Mouse (Mus musculus) limb, embryonic 12.5 days (tissue): ENCODE measurements around the gene Myh9. TPM values are rescaled to one million over a fixed set of nuclear protein-coding genes. Genes with fewer than 3 reads are reported as not detected.

ENCODE experiments used
- ATAC-seq: fragments of 200-750 bp; cut with Nextera tagmentation; 2 replicates; pipeline ENCODE4 v1.8.0; 2017; ENCODE audit warnings: low read depth, moderate TSS enrichment; ENCODE audit not compliant: insufficient number of reproducible peaks, insufficient read depth, low FRiP score, low TSS enrichment
- H3K27ac ChIP-seq: fragments of 300-500 bp; sonication (generic); 2 replicates; pipeline ENCODE4 v1.5.1; 2016; ENCODE audit warnings: mild to moderate bottlenecking, moderate library complexity
- H3K27me3 ChIP-seq: fragments of 300-500 bp; sonication (generic); 2 replicates; pipeline ENCODE4 v1.6.1; 2016; ENCODE audit warnings: mild to moderate bottlenecking, moderate library complexity
- H3K36me3 ChIP-seq: fragments of 300-500 bp; sonication (generic); 2 replicates; pipeline ENCODE4 v1.6.1; 2016; ENCODE audit warnings: mild to moderate bottlenecking, moderate library complexity
- H3K4me1 ChIP-seq: fragments of 300-500 bp; sonication (generic); replicated peaks from 2 replicates; pipeline ENCODE4 v1.6.1; 2016
- H3K4me2 ChIP-seq: fragments of 300-500 bp; sonication (generic); 2 replicates; pipeline ENCODE4 v1.6.1; 2016; ENCODE audit warnings: mild to moderate bottlenecking, moderate library complexity
- H3K4me3 ChIP-seq: fragments of 300-500 bp; sonication (generic); replicated peaks from 2 replicates; pipeline ENCODE4 v1.5.1; 2016; ENCODE audit warnings: mild to moderate bottlenecking
- H3K9ac ChIP-seq: fragments of 300-500 bp; sonication (generic); replicated peaks from 2 replicates; pipeline ENCODE4 v1.6.1; 2016; ENCODE audit warnings: mild to moderate bottlenecking, moderate library complexity
- H3K9me3 ChIP-seq: fragments of 300-500 bp; sonication (generic); 2 replicates; pipeline ENCODE4 v1.6.1; 2016; ENCODE audit warnings: mild to moderate bottlenecking, moderate library complexity
- WGBS: fragments of 180-500 bp; shearing (Covaris S2); methylation state at CpG from one replicate; pipeline ENCODE4 v1.1.7; 2016; 5-methylcytosine and 5-hydroxymethylcytosine counted together
- polyA plus RNA-seq: library from polyadenylated mRNA; unstranded; fragments of >200 nt; fragmentation: Nextera tagmentation; extraction: Ambion mirVana; gene quantifications from 2 replicates; pipeline ENCODE4 v1.2.1, GENCODE M21; 2016

The Myh9 gene
- polyA plus RNA-seq, 1 experiment from 2014 or later, result 40.0 TPM

GRCm38 (mm10) chr15:77761561-77762380 is 80.2 kb downstream of the Myh9 start:
- H3K27me3 ChIP-seq, result no peaks in the 10 kb centered on the region
- 0 out of 2 replicates have a peak, but pooled peaks cover 12% of the 10 kb centered on the region for H3K4me1 ChIP-seq
- no peak overlapping the region for H3K27ac ChIP-seq
- WGBS, result 76% methylated on average over 22 of the region's 22 CpGs
- ATAC-seq, result no peak
- H3K36me3 ChIP-seq, result peaks cover 69% of the 10 kb centered on the region
- H3K4me3 ChIP-seq, result no peak overlapping the region
- H3K9ac ChIP-seq, result no peak overlapping the region
- H3K4me2 ChIP-seq, result no peak overlapping the region
- no peaks in the 10 kb centered on the region for H3K9me3 ChIP-seq

GRCm38 (mm10) chr15:77761083-77761482 is 80.9 kb downstream of the Myh9 start:
- H3K9me3 ChIP-seq, result no peaks in the 10 kb centered on the region
- ATAC-seq, result no peak
- H3K4me2 ChIP-seq, result no peak overlapping the region
- H3K36me3 ChIP-seq, result peaks cover 62% of the 10 kb centered on the region
- H3K9ac ChIP-seq, result no peak overlapping the region
- no peak overlapping the region for H3K4me3 ChIP-seq
- H3K27ac ChIP-seq, result no peak overlapping the region
- H3K4me1 ChIP-seq, result 0 out of 2 replicates have a peak, but pooled peaks cover 13% of the 10 kb centered on the region
- WGBS, result 90% methylated on average over 7 of the region's 7 CpGs
- H3K27me3 ChIP-seq, result no peaks in the 10 kb centered on the region

GRCm38 (mm10) chr15:77760037-77760436 is 81.9 kb downstream of the Myh9 start:
- WGBS, result 93% methylated on average over 16 of the region's 16 CpGs
- H3K27ac ChIP-seq, result no peak overlapping the region
- peaks cover 51% of the 10 kb centered on the region for H3K36me3 ChIP-seq
- H3K4me3 ChIP-seq, result no peak overlapping the region
- H3K9ac ChIP-seq, result no peak overlapping the region
- H3K4me2 ChIP-seq, result no peak overlapping the region
- H3K9me3 ChIP-seq, result no peaks in the 10 kb centered on the region
- no peak for ATAC-seq
- H3K27me3 ChIP-seq, result no peaks in the 10 kb centered on the region
- 0 out of 2 replicates have a peak, but pooled peaks cover 10% of the 10 kb centered on the region for H3K4me1 ChIP-seq

- WGBS, result 81% methylated on average over 4 of the region's 4 CpGs
- no peak for ATAC-seq
- H3K36me3 ChIP-seq, result peaks cover 28% of the 10 kb centered on the region
Observed at GRCm38 (mm10) chr15:77757586-77758226, 84.3 kb downstream of the Myh9 start.

GRCm38 (mm10) chr15:77756848-77757247 is 85.1 kb downstream of the Myh9 start, which contains the start of gene Apol8:
Gene Apol8, minus strand, starts transcription at chr15:77757003.
- H3K4me2 ChIP-seq, result peak within 1 kb of the TSS; percentile 24; the same call in 1 of the 2 replicates
- H3K9me3 ChIP-seq, result no peaks in the 10 kb centered on the region
- H3K4me1 ChIP-seq, result 0 out of 2 replicates have a peak, but pooled peaks cover 4% of the 10 kb centered on the region
- no peak for ATAC-seq
- 0 out of 2 replicates have a peak, but pooled peaks cover 8% of the 10 kb centered on the region for H3K27me3 ChIP-seq
- WGBS, result 11% methylated on average over 9 of the region's 9 CpGs
- peaks cover 19% of the 10 kb centered on the region for H3K36me3 ChIP-seq
- no peak within 1 kb of the TSS for H3K9ac ChIP-seq
- no peak within 1 kb of the TSS for H3K27ac ChIP-seq
- H3K4me3 ChIP-seq, result no peak within 1 kb of the TSS

More at GRCm38 (mm10) chr15:77757586-77758226, 84.3 kb downstream of the Myh9 start:
- Histone ChIP-seq H3K9me3 (no peaks in the 10 kb centered on the region), H3K27ac (no peak overlapping the region), H3K4me3 (no peak overlapping the region), H3K9ac (no peak overlapping the region), H3K27me3 (0 out of 2 replicates have a peak, but pooled peaks cover 5% of the 10 kb centered on the region), H3K4me2 (no peak overlapping the region), H3K4me1 (0 out of 2 replicates have a peak, but pooled peaks cover 4% of the 10 kb centered on the region)

- Histone ChIP-seq H3K27me3 (0 out of 2 replicates have a peak, but pooled peaks cover 8% of the 10 kb centered on the region), H3K4me3 (no peak overlapping the region), H3K36me3 (peaks cover 12% of the 10 kb centered on the region), H3K4me1 (0 out of 2 replicates have a peak, but pooled peaks cover 4% of the 10 kb centered on the region), H3K9me3 (no peaks in the 10 kb centered on the region), H3K27ac (no peak overlapping the region), H3K4me2 (no peak overlapping the region), H3K9ac (no peak overlapping the region)
- no peak for ATAC-seq
- WGBS, result 64% methylated on average over 2 of the region's 2 CpGs
Observed at GRCm38 (mm10) chr15:77756081-77756480, 85.9 kb downstream of the Myh9 start.

- no CpG with 5 or more reads among the region's 2 CpGs for WGBS
Observed at GRCm38 (mm10) chr15:77755132-77755531, 86.8 kb downstream of the Myh9 start.

GRCm38 (mm10) chr15:77752443-77752842 is 89.5 kb downstream of the Myh9 start:
- 65% methylated on average over 11 of the region's 11 CpGs for WGBS
- Histone ChIP-seq H3K9ac (no peak overlapping the region), H3K4me3 (no peak overlapping the region), H3K27me3 (0 out of 2 replicates have a peak, but pooled peaks cover 8% of the 10 kb centered on the region), H3K36me3 (no peaks in the 10 kb centered on the region), H3K4me2 (no peak overlapping the region), H3K4me1 (0 out of 2 replicates have a peak, but pooled peaks cover 4% of the 10 kb centered on the region), H3K27ac (no peak overlapping the region), H3K9me3 (0 out of 2 replicates have a peak, but pooled peaks cover 9% of the 10 kb centered on the region)
- ATAC-seq, result no peak

More at GRCm38 (mm10) chr15:77755132-77755531, 86.8 kb downstream of the Myh9 start:
- H3K4me2 ChIP-seq, result no peak overlapping the region
- H3K4me3 ChIP-seq, result no peak overlapping the region
- H3K27me3 ChIP-seq, result 0 out of 2 replicates have a peak, but pooled peaks cover 8% of the 10 kb centered on the region
- H3K9me3 ChIP-seq, result no peaks in the 10 kb centered on the region
- peaks cover 3% of the 10 kb centered on the region for H3K36me3 ChIP-seq
- ATAC-seq, result no peak
- H3K9ac ChIP-seq, result no peak overlapping the region
- H3K4me1 ChIP-seq, result 0 out of 2 replicates have a peak, but pooled peaks cover 4% of the 10 kb centered on the region
- H3K27ac ChIP-seq, result no peak overlapping the region

GRCm38 (mm10) chr15:77750461-77750860 is 91.5 kb downstream of the Myh9 start:
- Histone ChIP-seq H3K9me3 (0 out of 2 replicates have a peak, but pooled peaks cover 9% of the 10 kb centered on the region), H3K27ac (no peak overlapping the region), H3K27me3 (0 out of 2 replicates have a peak, but pooled peaks cover 8% of the 10 kb centered on the region), H3K4me3 (no peak overlapping the region), H3K9ac (no peak overlapping the region), H3K4me1 (no peaks in the 10 kb centered on the region), H3K36me3 (no peaks in the 10 kb centered on the region), H3K4me2 (no peak overlapping the region)
- 27% methylated on average over 1 of the region's 1 CpGs for WGBS
- no peak for ATAC-seq

- no peak overlapping the region for H3K4me3 ChIP-seq
- H3K4me1 ChIP-seq, result no peaks in the 10 kb centered on the region
- H3K27ac ChIP-seq, result no peak overlapping the region
- 93% methylated on average over 10 of the region's 10 CpGs for WGBS
- ATAC-seq, result no peak
- H3K9me3 ChIP-seq, result 0 out of 2 replicates have a peak, but pooled peaks cover 9% of the 10 kb centered on the region
- H3K27me3 ChIP-seq, result 0 out of 2 replicates have a peak, but pooled peaks cover 8% of the 10 kb centered on the region
- no peak overlapping the region for H3K9ac ChIP-seq
- no peak overlapping the region for H3K4me2 ChIP-seq
- no peaks in the 10 kb centered on the region for H3K36me3 ChIP-seq
Observed at GRCm38 (mm10) chr15:77749717-77750116, 92.3 kb downstream of the Myh9 start.

- no peak for ATAC-seq
- no peak overlapping the region for H3K4me3 ChIP-seq
Observed at GRCm38 (mm10) chr15:77748414-77748813, 93.6 kb downstream of the Myh9 start.

More at GRCm38 (mm10) chr15:77748414-77748813, 93.6 kb downstream of the Myh9 start:
- WGBS, result 85% methylated on average over 3 of the region's 3 CpGs
- Histone ChIP-seq H3K27me3 (0 out of 2 replicates have a peak, but pooled peaks cover 8% of the 10 kb centered on the region), H3K4me2 (no peak overlapping the region), H3K36me3 (no peaks in the 10 kb centered on the region), H3K4me1 (no peaks in the 10 kb centered on the region), H3K27ac (no peak overlapping the region), H3K9ac (no peak overlapping the region), H3K9me3 (0 out of 2 replicates have a peak, but pooled peaks cover 9% of the 10 kb centered on the region)
